Mouse (Mus musculus) right cerebral cortex, adult 18-20 months (tissue): ENCODE results near the gene Trim65.
A peak's percentile ranks its signal among the peaks of the same experiment; 100 is the strongest.

Experiments
- DNase-seq: peaks from one replicate; pipeline ENCODE4 v3.0.0; 2022; ENCODE audit warnings: mixed read lengths

Gene Trim65

DNA sequence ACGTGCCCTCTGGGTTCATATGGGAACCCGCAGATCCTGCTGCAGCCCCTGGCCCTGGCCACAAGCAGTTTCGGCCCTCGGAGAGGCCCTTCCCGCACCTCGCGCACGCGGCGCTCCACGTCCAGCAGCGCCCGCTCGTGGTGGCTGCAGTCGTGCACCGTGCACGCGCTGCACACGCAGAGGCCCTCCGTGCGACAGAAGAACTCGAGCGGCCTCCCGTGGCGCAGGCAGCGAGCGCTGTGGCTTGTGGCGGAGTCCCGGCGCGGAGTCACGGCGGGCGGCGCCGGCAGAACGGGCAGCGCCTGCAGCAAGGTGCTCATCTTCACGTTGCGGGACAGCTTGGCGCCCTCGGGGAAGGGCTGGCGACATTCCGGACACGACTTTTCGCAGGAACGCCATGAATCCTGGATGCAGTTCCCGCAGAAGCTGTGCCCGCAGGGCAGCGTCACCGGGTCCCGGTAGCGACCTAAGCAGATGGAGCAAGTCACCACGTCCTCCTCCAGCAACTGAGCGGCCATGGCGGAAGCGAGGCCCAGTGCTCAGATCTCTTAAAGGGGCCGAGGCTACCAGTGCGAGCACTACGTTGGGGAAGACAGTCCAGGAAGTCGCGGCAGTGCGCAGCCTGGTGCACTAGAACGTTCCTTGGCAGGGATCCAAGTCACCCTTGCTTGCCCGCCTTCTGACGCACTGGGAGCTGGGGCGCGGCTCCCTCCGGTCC lies at the start of gene Trim65:
Trim65 (minus strand) TSS at position 641 of the 718 bp plus-strand sequence.
- peak; percentile 90 for DNase-seq

DNA sequence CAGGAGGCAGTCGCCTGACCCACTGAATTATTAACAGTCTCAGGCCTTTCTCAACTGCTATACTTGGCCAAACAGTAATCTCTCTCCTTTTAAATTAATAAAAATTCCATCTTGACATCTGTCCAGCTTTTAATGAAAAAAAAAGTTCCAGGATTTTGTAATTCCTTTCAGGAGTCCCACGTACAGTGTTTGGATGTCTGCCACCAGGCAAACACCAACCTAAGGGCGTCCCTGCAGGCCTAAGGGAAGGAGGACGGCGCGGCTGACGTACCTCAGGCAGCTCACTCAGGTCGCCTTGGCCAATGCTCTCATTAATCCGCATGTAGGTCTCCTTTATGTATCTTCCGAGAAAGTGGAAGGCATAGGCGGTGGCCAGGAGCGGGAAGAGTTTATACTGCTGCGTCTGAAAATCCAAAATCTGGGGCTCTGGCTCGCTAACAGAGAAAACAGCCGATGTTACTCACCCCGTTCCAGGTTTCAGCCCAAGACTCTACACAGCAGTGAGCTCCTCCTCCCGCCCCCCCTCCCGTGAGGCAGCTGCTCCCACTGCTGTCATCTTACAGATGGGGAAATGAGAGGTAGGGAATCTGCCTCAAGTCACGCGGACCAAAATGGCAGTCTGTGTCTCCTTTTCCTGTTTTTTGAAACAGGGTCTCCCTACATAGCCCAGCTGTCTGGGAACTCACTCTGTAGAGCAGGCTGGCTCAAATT lies 47.6 kb upstream of the Trim65 start:
- no peak for DNase-seq

DNA sequence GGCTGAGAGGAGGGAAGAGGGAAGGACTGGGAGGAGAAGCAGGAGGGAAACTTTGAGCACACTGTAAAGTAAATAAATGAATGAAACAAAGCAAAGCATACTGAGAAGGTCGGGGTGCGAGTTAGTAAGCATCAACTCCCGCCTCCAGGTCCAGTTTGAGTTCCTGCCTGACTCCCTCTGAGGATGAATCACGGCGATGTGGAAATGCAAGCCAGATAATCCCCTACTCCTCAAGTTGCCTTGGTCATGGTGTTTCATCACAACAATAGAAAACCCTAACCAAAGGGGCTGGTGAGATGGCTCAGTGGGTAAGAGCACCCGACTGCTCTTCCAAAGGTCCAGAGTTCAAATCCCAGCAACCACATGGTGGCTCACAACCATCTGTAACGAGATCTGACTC lies 45.1 kb upstream of the Trim65 start:
- no peak for DNase-seq

DNA sequence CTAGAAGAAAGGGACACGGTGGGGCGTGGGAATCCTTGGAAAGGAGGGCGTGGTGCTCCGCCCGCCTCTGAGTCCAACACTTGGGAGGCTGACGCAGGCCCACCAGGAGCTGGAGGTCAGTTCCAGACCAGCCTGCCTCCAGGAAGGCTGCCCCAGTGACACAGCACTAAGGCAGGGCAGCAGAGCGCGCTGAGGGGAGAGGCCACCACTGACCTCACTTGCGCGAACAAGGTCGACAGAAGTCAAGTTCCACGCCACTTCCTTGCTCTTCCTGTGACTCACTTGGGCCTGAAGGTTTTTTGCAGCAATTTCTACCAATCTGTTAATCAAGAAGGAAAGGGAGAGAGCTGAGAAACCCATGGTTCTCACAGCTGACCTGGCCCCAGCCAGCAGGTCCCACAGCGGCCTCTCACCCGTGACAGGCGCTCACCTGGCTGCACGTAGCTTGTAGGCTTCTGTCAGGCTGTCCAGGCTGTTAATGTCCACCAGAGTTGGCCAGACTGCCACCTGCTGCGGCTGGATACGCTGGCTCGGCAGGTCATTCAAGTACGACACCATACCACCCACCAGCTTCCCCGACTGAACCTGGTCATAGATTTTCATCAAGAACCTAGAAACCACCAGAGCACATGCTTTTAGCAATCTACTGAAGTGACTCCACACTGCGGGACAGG lies 44.0 kb upstream of the Trim65 start:
- DNase-seq = no peak

DNA sequence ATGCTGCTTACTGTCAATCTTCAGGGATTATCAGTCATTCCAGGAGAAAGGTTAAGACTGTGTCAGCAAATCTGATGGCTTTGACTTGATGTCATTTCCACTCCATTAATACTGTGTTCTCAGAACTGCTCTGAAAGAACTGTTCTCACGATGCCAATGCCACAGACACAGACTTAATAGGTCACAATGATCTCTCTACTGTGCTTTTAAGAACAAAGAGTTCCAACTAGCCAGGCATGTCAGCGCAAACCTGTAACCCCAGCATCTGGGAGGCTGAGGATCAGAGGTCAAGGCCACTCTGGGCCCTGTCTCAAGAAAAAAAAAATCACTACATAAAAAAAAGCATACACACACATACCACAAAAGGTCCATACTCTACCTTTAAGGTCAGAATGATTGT lies 41.0 kb upstream of the Trim65 start:
- no peak for DNase-seq

DNA sequence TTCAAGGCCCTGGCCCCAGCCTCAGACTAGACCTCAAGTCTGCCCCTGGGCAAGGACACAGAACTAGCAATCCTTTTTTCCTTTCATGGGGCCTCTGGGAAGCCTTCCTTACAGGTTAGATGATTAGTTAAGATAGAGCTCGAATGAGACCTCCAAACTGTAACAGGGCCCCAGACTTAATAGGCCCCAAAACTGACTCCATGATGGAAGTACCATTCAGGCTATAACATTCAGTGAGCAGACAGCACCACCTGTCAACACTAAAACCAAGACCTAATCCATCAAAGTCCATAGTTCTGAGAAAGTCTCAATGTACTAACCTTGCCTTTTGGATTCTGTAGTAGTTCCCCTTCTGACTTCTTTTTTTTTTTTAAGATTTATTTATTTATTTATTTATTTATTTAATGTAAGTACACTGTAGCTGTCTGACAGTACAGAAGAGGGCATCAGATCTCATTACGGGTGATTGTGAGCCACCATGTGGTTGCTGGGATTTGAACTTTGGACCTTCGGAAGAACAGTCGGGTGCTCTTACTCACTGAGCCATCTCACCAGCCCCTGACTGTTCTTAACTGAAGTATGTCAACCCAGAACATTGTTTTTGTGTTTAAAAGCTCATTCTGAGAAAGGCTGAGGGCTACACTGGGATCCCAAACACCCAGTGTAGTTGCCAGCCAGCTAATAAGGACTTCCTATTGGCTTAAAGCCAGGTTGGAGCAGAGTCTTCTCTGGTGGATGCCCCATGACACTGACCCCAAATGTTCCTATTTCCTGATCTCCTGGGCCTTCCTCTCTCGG lies 39.3 kb upstream of the Trim65 start:
- no peak for DNase-seq

DNA sequence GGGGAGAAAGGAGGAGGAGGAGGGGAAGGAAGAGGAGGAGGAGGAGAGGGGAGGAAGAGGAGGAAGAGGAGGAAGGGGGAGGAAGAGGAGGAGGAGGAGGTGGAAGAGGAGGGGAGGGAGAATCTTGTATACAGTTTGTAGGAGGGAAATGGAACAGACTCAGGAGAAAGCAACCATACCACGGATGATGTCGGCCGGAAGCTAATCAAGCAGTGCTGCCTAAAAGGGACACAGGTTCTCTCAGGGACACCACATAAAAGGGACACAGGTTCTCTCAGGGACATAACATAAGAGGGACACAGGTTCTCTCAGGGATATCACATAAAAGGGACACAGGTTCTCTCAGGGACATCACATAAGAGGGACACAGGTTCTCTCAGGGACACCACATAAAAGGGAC lies 38.3 kb upstream of the Trim65 start:
- no peak for DNase-seq

DNA sequence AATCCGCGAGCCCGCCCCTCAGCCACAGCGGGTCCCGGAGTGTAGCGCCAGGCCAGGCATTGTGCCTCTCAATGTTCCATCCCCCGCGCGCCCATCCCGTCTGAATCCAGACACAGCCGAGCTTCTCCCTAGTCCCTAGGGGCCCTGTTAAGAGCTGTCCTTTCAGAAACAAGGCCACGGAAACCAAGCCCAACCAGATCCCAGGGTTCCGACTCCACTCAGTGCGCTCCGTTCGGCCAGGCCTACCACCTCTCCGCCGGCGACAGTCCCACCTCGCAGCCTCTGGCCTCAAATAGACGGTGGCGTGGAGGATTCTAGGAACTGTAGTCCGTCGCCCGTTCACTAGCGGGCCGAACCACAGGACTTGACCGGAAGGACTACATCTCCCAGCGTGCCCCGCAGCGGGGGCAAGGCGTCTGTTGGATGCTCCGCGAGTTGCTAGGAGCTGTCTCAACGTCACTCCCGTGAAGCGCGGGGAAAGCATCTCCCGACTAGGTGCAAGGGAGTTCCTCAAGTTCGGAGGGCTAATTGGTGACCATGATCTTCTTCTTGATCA lies 37.0 kb upstream of the Trim65 start, which contains the start of gene Fbf1:
Fbf1 (minus strand) TSS at position 283 of the 556 bp plus-strand sequence.
- peak; percentile 98 for DNase-seq

DNA sequence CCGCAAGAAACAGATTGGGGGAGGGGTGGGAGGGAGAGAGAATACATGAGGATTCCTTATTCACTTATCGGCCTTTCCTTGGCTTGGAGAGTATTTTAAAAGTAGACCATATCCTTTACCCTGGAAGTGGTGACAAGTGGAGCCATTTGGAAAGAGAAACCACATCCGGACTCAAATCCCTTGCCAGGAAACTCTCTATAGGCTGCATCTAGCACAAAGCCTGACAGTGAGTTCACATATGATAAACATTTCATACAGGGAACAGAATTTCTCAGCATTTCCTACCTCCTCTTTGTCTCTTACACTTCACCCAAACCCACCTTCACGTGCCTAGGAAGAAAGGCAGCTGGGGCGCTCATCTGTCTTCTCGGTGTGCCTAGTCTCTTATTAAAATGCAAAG lies 36.3 kb upstream of the Trim65 start:
- no peak for DNase-seq

DNA sequence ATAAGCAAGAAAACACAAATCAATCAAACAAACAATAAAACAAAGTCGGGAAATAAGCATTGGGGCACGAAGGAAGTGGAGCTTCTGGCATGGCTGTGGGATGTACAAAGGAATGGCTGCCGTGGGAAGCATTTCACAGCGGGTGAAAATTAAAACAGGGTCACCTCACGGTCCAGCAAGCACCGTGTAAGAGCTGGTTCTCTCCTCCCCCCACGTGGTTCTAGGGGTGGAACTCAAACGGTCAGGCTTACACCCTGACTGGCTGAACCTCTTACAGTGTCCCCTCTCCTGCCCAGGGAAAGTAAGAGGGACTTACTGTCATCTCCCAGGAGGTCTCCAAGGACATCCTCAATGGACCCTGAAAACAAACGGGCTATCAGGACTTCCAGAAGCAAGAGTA lies 32.1 kb upstream of the Trim65 start:
- DNase-seq = no peak

DNA sequence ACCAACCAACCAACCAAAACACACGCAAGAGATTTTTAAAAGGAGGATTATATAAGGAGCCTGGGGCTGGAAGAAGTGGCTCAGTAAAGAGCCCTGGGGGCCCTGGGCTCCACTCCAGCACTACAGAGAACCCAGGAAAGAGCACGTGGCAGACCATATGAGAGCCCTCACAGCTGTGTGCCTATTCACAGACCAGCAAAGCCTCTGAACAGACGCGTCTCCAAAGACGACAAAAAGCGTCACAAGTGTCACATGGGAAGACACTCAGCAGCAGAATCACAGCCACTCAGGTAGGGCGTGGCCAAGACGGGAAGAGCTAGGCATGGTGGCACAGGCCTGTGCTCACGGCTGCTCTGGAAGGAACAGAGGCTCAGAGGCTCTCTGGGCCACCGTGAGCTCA lies 31.2 kb upstream of the Trim65 start:
- DNase-seq = peak; percentile 66

DNA sequence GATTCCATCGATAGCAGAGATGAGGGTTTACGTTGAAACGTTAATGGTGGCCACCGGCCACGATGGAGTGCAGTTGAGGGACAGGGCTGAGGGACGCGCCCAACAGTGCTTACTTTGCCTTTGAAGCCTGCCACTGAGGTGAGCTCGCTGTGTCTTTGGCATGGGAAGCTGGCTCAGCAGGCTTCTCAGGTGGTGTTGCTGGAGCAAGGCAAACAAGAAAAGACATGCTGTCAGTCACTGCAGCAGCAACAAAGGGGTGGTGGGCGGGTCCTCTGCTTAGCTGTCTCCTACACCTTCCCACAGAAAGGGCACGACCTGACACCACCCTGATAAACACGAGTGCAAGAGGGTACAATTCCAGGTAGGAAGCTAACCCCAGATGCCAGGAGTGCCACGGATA lies 30.4 kb upstream of the Trim65 start:
- DNase-seq = no peak

DNA sequence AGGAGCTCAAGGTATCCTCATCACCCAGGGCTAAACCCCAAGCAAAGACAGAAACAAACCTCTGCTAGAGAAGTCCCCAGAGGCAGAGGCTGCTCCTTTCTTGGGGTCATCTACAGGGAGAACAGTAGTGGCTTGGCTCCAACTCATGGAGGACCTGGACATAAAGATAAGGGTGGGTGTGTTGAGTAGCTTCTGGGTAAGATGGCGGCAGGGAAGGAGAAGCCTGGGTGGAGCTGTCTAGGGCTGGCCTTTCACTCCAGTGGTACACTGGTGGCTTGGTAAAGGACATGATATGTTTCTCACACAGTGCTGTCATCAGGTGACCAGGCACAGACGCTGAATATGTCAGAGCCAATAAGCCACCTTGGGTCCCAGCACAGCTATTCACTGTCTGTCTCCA lies 20.0 kb upstream of the Trim65 start:
- DNase-seq = no peak

DNA sequence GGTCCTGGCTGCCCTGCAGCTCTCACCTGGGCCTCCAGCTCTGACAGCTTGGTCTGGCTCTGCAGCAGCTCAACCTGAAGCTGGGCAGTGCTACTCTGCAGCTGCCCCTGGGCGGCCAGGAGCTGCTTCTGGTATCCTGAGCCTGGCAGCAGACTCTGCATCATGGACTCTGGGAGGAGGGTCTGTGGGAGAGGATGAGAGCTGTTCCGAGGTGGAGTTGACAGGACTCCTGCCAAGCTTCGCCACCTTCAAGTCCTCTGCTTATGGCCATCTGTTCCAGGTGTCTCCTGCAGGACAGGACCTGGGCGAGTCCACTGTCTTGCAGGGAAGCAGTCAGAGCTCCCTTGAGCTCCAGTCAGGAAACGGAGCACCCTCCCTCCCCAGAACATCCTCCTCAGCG lies 18.4 kb upstream of the Trim65 start:
- no peak for DNase-seq

DNA sequence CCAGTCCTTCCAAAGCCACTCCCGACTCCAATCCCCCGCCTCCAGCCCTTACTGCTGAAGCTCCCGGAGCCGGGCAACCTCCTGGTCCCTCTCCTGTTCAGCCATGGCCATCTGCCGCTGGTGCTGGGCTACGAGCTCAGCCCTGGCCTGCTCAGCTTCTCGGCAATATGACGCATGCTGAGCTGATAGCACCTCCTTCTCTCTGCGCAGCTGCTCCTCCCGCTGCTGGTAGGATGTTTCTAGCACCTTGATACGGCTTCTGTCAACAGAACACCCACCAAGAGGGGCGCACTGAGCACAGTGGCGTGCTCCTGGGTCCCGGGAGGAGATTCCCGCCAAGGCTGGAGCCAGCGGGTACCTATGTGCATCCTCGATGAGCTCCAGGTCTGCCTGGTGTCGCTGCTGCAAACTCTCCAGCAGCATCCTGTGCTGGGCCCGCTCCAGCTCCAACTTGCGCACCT lies 17.9 kb upstream of the Trim65 start:
- DNase-seq = peak; percentile 79

DNA sequence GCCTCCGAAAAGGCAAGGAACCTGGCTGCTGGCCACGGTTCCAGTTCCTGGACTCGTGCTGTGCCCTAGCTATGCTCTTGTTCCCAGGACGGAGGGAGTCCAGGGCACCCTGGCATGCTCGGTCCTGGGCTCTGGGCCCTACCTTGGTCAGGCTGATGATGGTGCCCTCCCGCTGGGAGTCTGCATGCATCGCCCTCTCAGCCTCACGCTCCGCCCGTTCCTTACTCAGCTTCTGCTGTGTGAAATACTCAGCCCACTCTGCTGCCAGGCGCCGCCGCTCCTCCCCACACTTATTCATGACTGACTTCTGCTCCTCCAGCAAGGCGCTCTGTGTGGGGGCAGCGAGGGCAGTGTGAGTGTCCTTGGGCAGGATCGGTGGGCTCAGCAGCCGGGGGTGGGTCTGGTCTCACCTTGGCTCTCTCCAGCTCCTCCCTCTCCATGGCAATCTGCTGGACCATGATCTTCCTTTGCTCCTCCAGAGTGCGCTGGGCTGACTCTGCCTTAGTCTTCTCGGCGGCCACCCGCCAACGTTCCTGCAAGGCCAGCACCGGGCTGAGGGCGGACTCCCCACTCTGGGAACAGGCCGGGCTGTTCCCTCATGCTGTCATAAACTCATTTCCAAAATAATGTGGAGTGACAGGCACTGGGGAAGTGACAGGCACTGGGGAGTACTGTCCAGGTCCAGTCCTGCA lies 15.5 kb upstream of the Trim65 start:
- peak; percentile 88 for DNase-seq

DNA sequence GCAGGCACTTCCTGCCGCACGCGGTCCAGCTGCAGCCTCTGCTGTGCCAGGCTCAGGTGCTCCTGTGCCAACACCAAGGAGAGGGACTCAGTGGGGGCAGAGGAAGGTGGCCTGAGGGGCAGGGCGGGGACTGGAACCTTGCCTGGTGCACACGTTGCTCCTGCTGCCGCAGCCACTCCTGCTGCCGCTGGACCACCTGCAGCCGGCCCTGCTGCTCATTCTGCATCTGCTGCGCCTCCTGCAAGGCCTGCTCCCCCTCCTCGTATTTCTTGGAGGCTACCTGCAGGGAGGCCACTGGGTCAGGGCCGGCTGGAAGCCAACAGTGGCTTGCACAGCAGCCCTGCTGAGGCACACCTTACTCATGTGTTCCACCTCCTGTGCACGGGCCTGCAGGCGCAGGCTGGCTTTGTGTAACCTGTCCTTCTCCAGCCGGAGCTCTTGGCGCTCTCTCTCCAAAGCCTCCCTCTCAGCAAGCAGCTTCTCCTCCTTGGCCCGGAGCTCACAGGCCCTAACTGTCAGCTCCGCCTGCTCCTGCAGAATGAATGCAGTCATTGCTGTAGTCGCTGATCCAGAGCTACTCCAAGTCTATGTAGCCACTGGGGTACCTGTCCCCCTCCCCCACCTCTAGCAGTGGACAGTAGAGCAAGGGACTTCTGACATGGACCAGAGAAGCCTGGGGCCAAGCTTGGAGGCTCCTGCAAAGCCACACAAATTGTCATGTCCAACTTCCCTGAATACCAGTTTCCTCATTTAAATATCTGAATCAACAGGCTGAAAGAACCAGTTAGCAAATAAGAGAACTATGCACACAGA lies 14.8 kb upstream of the Trim65 start:
- no peak for DNase-seq

DNA sequence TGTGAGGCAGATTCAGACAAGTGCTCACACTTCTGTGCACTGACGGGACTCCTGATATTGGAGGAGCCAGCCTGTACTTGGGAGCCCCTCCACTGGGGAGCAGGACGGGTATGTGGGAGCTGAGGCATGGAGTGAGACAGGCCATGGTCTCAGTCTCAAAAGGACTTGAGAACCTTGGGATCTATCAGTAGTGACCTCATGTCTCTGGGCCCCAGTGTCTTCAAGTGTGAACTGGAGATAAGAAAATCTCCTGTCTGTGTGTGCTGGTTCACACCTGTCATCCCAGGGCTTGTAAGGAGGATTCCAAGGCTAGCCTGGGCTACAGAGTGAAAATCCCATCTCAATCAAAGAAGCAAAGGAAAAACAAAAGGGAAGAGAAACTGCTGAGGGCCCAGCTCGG lies 12.5 kb upstream of the Trim65 start:
- no peak for DNase-seq

DNA sequence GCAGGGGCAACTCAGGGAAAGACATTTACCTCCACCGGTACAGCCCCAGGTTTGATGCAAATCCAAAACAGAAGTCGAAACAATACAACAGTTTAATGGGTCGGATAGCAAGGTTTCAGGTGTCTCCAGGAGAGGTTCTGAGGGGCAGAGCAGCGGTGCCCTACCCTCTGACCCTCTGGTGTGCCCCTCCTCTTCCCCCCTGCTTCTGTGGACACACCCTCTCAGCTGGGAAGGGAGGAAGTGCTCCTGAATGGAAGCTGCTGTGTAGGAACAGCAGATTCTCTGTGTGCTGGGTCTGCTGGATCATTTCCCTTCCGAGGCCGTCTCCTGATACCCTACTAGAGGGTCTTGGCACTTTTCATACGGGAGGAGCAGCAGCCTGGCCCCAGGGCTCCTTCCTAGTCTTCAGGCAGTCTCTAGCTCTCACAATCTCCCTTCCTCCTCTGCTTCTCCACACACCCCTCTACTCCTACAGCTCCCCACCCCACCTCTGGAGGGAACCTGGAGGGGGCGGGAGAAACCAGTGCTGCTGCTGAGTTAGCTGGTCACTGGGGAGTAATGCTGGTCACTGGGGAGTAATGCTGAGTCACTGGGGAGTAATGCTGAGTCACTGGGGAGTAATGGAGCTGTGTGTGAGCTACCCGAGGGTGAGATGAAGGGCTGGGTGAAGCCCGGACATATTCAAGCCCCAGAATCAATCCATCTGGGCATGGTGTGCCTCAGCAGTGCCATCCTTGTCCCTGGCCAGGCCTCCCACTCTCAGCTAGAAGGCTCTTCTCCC lies 11.5 kb upstream of the Trim65 start:
- DNase-seq = no peak

DNA sequence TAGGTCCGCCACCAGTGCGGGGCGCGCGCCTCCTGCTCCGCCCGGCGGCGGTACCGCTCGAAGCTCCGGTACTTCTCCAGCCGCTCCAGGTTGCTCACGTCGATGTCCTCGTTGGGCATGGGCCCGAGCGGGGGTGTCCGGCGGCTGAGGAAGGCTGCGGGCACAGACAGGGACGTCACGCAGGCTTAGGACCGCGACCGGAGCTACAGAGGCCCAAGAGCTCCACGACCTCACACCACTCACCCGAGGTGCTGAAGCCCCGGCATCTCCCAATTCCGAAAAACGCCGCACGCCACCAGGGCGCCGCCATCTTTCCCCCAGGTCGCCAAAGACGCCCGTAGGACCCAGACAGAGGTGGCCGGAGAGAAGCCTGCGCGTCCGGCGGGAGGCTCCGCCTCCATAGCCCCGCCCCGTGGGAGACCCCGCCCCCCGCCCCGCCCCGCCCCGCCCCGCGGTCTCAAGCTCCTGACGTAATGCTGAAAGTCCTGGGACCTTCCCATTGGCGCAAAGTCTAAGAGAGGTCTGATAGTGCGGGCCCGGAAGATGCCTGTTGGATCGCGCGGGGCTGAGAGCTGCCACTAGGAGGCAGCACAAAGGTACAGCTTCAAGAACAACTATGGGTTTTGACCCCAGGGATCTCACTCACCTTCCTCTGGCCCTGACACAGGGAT lies 7.7 kb upstream of the Trim65 start, which contains the start of gene Mrpl38:
Mrpl38 (minus strand) TSS at position 401 of the 671 bp plus-strand sequence.
- DNase-seq = peak; percentile 84
